18 mouse cellular contexts compared by ENCODE assay signal in the genomic region with DNA sequence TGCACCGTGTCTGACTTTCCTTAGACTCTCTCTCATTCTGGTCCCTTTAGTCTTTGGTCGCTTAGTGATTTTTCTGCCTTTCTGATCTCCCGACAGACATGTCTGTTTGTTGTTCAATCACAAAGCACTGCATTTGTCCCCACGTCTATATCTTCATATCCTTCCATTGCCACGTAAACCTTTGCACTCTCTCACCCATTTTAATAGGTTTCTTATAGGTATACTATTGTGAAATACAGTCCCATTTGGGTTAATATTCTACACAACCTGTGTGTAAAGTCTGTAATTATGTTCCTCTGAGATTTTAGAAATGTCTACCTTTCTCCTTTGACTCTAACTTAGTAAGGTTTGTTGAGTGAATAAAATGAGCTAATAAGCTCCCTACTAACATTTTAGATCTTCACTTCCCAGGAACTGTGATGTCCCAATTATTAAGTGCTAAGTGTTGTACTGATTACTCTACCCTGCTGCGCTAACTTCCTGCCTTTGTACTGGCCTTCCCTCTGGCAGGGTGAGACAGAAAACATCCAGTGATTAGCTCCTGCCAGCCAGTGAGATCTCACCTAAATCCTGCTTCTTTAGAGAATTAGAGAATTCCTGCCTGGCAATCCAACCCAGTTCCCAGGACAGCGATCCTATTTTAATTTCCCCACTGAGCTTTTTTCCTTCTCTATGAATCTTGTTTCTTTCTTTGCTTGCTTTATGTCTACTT.
A peak's percentile ranks its signal among the peaks of the same experiment; 100 is the strongest.
DNase-seq lines count a peak whose midpoint lies in the region; ATAC-seq and TF ChIP-seq lines count a peak whose summit lies in the region.
"Had no signal": no experiment of that assay in that cellular context is flagged by ENCODE, and none has a peak within 500 bp of the region (broad histone marks: within the 10 kb centered on the region; RNA-seq: fewer than 3 reads in every experiment).

No protein-coding gene starts in this region.

- no peak overlapping the region for H3K9ac ChIP-seq in lung, embryonic 14.5 days
- no peak overlapping the region for H3K9ac ChIP-seq in stomach, embryonic 15.5 days
- H3K9ac ChIP-seq: hindbrain, embryonic 12.5 days; liver, embryonic 12.5 days; neural tube, embryonic 13.5 days had no signal

- H3K27me3 ChIP-seq in lung, embryonic 14.5 days (ENCODE audit: insufficient read depth, low read length), result no peaks in the 10 kb centered on the region
- no peaks in the 10 kb centered on the region for H3K27me3 ChIP-seq in stomach, embryonic 15.5 days (replicated peaks)
- H3K27me3 ChIP-seq: CH12.LX; hindbrain, embryonic 12.5 days; liver, embryonic 12.5 days; neural tube, embryonic 13.5 days had no signal

- TF ChIP-seq CTCF in lung, embryonic 14.5 days (IDR thresholded peaks at IDR 0.05; ENCODE audit: low read depth), result no peak

- no peak overlapping the region for H3K4me3 ChIP-seq in lung, embryonic 14.5 days (ENCODE audit: low read depth, low read length)
- H3K4me3 ChIP-seq in stomach, embryonic 15.5 days (replicated peaks), result no peak overlapping the region
- H3K4me3 ChIP-seq: hindbrain, embryonic 12.5 days; liver, embryonic 12.5 days; midbrain, embryonic 10.5 days; neural tube, embryonic 13.5 days had no signal

- DNase-seq in heart, adult 18-20 months, result peak; percentile 9 to 28
- DNase-seq in heart, adult 8-10 months (ENCODE audit: low spot score), result no peak
- DNase-seq in lung, embryonic 14.5 days, result peak; percentile 13
- no peak for DNase-seq in lung, postnatal 14 days
- DNase-seq in heart, postnatal 4 days, result peak; percentile 6
- no peak for DNase-seq in frontal cortex, postnatal 25 days (ENCODE audit: low spot score in 2 of 2)
- DNase-seq in testis, postnatal 14 days (ENCODE audit: low spot score), result no peak
- DNase-seq: adrenal gland, postnatal 14 days; cerebellum, adult 9-10 months; embryo, embryonic 11 days; kidney, adult 18-20 months; right cerebral cortex, postnatal 4 days had no signal

- no peak overlapping the region for H3K4me2 ChIP-seq in lung, embryonic 14.5 days
- H3K4me2 ChIP-seq in stomach, embryonic 15.5 days, result no peak overlapping the region
- H3K4me2 ChIP-seq: hindbrain, embryonic 12.5 days; liver, embryonic 12.5 days; neural tube, embryonic 13.5 days had no signal

- peak overlapping the region; percentile 27; the same call in 1 of the 2 replicates for H3K27ac ChIP-seq in lung, embryonic 14.5 days (ENCODE audit: low read depth)
- H3K27ac ChIP-seq in stomach, embryonic 15.5 days, result 0 out of 2 replicates have a peak overlapping the region, but pooled peaks have one; percentile 40
- H3K27ac ChIP-seq: hindbrain, embryonic 12.5 days; liver, embryonic 12.5 days; midbrain, embryonic 10.5 days; neural tube, embryonic 13.5 days had no signal

- ATAC-seq in lung, embryonic 14.5 days (ENCODE audit: insufficient read depth), result no peak
- no peak for ATAC-seq in stomach, embryonic 15.5 days (ENCODE audit: insufficient read depth, low FRiP score, low read depth)
- ATAC-seq: liver, embryonic 12.5 days had no signal

- H3K36me3 ChIP-seq in lung, embryonic 14.5 days (ENCODE audit: insufficient read depth), result no peaks in the 10 kb centered on the region
- H3K36me3 ChIP-seq in stomach, embryonic 15.5 days, result no peaks in the 10 kb centered on the region
- H3K36me3 ChIP-seq: hindbrain, embryonic 12.5 days; liver, embryonic 12.5 days; midbrain, embryonic 10.5 days; neural tube, embryonic 13.5 days had no signal

- 71% methylated on average over 7 of the region's 7 CpGs for WGBS in lung, embryonic 14.5 days
- WGBS in stomach, embryonic 15.5 days, result 76% methylated on average over 7 of the region's 7 CpGs

- no peaks in the 10 kb centered on the region for H3K4me1 ChIP-seq in lung, embryonic 14.5 days (ENCODE audit: insufficient read depth)
- H3K4me1 ChIP-seq in stomach, embryonic 15.5 days, result no peaks in the 10 kb centered on the region
- H3K4me1 ChIP-seq: hindbrain, embryonic 12.5 days; liver, embryonic 12.5 days; neural tube, embryonic 13.5 days had no signal

- no peaks in the 10 kb centered on the region for H3K9me3 ChIP-seq in lung, embryonic 14.5 days (ENCODE audit: low read depth, low read length)
- no peaks in the 10 kb centered on the region for H3K9me3 ChIP-seq in stomach, embryonic 15.5 days
- H3K9me3 ChIP-seq: hindbrain, embryonic 12.5 days; liver, embryonic 12.5 days; midbrain, embryonic 10.5 days; neural tube, embryonic 13.5 days had no signal

Comparison
In these comparisons a context has a peak if more than half of its experiments do, and no peak if none do; other contexts are left out.
1. DNase-seq: peak in heart, adult 18-20 months (2 of 2), lung, embryonic 14.5 days (single experiment) and heart, postnatal 4 days (single experiment); none in heart, adult 8-10 months (single experiment), lung, postnatal 14 days (single experiment), frontal cortex, postnatal 25 days (0 of 2) and testis, postnatal 14 days (single experiment).